Mouse (Mus musculus) testis, adult 2 months (tissue): ENCODE results near the gene Prnp. TPM values are rescaled to one million over a fixed set of nuclear protein-coding genes. Genes with fewer than 3 reads are reported as not detected.

Source experiments
- H3K27ac ChIP-seq: fragments of 200-500 bp; 2 replicates; pipeline ENCODE4 v1.5.1; 2012; ENCODE audit warnings: low read depth, low read length; ENCODE audit not compliant: control insufficient read depth, insufficient read depth
- H3K27me3 ChIP-seq: fragments of 200-500 bp; 2 replicates; pipeline ENCODE4 v1.6.1; 2012; ENCODE audit warnings: mild to moderate bottlenecking, low read length, moderate library complexity; ENCODE audit not compliant: control insufficient read depth, insufficient read depth
- H3K36me3 ChIP-seq: fragments of 200-500 bp; 2 replicates; pipeline ENCODE4 v1.6.1; 2012; ENCODE audit warnings: mild to moderate bottlenecking, low read length; ENCODE audit not compliant: control insufficient read depth, insufficient read depth
- H3K4me1 ChIP-seq: fragments of 200-500 bp; 2 replicates; pipeline ENCODE4 v1.6.1; 2012; ENCODE audit warnings: low read length; ENCODE audit not compliant: control insufficient read depth, insufficient read depth
- H3K4me3 ChIP-seq: fragments of 200-500 bp; 2 replicates; pipeline ENCODE4 v1.5.1; 2012; ENCODE audit warnings: low read depth, mild to moderate bottlenecking, low read length, moderate library complexity, mixed read lengths; ENCODE audit not compliant: control insufficient read depth
- CTCF ChIP-seq: fragments of 200-500 bp; IDR thresholded peaks from 2 replicates; pipeline ENCODE4 v1.5.1; 2012; ENCODE audit warnings: low read depth, mild to moderate bottlenecking, inconsistent platforms, low read length, moderate library complexity; ENCODE audit not compliant: control insufficient read depth, insufficient read depth, insufficient replicate concordance
- POLR2A ChIP-seq: fragments of 200-500 bp; IDR thresholded peaks from 2 replicates; pipeline ENCODE4 v1.6.1; 2012; ENCODE audit warnings: low read depth, mild to moderate bottlenecking, inconsistent platforms, low read length, moderate library complexity; ENCODE audit not compliant: control insufficient read depth
- polyA plus RNA-seq: library from polyadenylated mRNA; depleted of rRNA; stranded (reverse); fragments of >200 nt; gene quantifications from 2 replicates; pipeline ENCODE4 v1.2.3, GENCODE M21; 2012

Gene Prnp
- polyA plus RNA-seq, 1 experiment: 14.5 TPM

DNA sequence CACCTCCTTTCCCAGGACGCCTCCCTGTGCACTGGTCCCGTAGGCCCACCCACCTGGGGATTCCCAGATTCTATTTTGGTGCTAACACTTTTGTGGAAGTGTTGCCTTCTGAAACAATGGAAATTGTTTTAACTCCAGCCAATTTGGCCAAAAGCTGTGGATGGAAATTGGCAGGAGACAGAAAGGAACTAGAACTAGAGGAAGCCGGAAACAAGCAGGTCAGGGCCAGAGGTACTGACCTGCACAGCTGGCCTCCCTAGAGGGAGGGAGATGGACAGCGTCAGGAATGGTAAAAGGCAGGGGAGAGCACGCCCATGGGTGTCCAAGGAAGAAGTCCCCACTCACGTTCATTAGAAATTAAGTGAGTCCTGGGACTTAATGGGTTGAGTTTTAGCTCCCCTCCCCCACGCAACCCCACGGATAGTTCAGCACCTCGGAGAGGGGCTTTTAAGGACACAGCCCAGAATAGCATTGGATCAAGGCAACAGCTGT, 48.0 kb downstream of the Prnp start:
- TF ChIP-seq CTCF (no peak), POLR2A (no peak)
- Histone ChIP-seq H3K27ac (no peak overlapping the region), H3K4me1 (peaks cover 8% of the 10 kb centered on the region), H3K4me3 (no peak overlapping the region), H3K36me3 (no peaks in the 10 kb centered on the region), H3K27me3 (no peaks in the 10 kb centered on the region)

DNA sequence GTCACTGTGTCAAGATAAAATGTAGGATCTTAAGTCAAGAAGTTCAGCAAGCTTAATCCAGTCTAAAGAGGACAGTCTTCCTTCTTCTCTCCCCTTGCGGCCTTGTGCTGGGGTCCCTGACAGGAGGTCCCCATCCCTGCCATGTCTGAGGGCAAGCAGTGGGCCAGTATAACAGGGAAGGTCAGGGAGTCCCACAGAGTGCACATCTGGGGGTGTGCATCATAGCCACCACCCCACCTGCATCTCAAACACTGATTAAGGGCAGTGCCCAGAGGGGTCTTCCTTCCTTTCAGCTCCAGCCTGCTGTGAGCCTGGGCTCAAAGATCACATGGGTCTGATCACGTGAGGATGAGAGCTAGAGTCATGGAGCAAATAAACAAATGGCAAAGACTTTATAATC, 51.9 kb downstream of the Prnp start:
- Histone ChIP-seq H3K27ac (no peak overlapping the region), H3K4me1 (no peaks in the 10 kb centered on the region), H3K36me3 (no peaks in the 10 kb centered on the region), H3K4me3 (no peak overlapping the region), H3K27me3 (no peaks in the 10 kb centered on the region)
- TF ChIP-seq CTCF (no peak), POLR2A (no peak)

DNA sequence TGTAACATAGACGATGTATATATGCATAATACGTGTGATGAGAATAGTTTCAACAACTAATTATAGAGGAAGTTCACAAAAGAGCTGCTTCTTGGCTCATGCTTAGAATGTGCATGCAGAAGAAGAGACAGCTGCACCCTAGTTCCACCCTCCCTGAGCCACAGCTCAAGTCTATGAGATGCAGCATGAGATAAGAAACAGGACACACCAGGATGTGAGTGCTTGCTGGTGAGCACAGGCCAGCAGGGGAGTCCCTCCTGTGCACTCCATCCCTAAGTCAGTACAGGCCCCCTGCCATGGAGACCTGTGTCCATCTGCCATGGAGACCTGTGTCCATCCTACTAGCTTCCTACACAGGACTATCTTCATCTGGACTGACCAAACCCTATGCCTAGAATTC, 60.9 kb downstream of the Prnp start:
- Histone ChIP-seq H3K27ac (no peak overlapping the region), H3K4me1 (no peaks in the 10 kb centered on the region), H3K27me3 (no peaks in the 10 kb centered on the region), H3K4me3 (no peak overlapping the region), H3K36me3 (no peaks in the 10 kb centered on the region)
- TF ChIP-seq POLR2A (no peak), CTCF (no peak)

DNA sequence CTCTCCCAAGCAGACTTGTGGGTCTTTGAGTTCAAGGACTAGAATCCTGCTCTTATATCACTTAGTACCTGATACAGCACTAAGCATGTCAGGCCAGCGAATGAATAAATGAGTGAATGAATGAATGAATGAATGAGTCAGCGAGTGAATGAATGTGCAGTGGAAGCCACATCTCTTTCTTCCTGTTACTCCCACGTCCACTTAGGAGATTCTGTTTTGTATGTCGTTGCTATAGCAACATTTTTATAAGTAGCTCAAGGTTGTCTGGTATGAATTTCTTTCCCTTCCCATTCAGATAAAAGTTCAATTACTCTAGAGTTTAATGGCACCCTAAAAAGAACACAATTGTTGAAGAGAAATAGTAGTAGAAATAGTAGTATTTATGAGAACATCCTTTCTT, 61.4 kb downstream of the Prnp start:
- no peaks in the 10 kb centered on the region for H3K4me1 ChIP-seq
- no peak overlapping the region for H3K4me3 ChIP-seq
- no peaks in the 10 kb centered on the region for H3K36me3 ChIP-seq
- H3K27ac ChIP-seq: no peak overlapping the region
- H3K27me3 ChIP-seq: no peaks in the 10 kb centered on the region
- TF ChIP-seq CTCF (no peak), POLR2A (no peak)

DNA sequence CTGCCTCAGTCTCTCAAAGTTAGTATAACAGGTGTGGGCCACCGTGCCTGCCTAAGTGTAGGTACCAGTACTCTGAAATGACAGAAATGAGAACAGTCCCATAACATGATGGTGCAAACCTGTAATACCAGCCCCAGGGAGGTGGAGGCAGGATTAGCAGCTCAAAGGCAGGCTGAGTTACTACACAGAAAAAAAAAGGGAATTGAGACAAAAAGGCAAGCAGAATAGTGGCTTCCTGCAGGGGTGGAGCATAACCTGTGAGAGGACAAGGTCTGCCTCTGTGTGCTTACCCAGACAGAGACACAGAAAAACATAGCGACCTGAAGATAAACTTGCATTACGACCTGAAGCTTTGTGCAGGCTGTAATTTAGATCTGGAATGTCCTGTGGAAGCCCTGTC, 66.9 kb downstream of the Prnp start:
- no peak overlapping the region for H3K4me3 ChIP-seq

DNA sequence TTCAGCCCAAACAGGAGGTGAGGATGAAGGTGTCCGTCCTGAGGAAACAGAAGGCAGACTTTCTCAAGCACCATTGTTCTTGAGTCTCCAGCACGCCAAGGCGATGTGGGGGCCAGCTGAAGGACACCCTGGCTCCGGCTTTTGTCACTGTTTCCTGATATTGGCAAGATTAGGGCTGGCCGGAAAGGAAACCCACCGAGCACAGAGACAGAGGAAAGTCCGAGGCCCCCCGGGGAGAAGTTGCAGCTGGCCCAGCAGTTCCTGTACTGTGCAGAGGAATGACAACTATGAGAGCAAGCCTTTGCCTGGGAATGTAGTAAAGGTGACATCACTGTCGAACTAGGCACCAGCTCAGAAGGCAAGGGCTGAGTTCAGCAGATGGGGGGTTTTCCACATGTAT, 71.1 kb downstream of the Prnp start:
- H3K4me3 ChIP-seq: no peak overlapping the region
- H3K27me3 ChIP-seq: no peaks in the 10 kb centered on the region
- no peaks in the 10 kb centered on the region for H3K36me3 ChIP-seq
- no peak for TF ChIP-seq POLR2A
- no peak for TF ChIP-seq CTCF
- no peaks in the 10 kb centered on the region for H3K4me1 ChIP-seq
- no peak overlapping the region for H3K27ac ChIP-seq

More for the DNA sequence above, 66.9 kb downstream of the Prnp start:
- Histone ChIP-seq H3K36me3 (no peaks in the 10 kb centered on the region), H3K27me3 (no peaks in the 10 kb centered on the region), H3K4me1 (no peaks in the 10 kb centered on the region), H3K27ac (no peak overlapping the region)
- TF ChIP-seq CTCF: no peak

DNA sequence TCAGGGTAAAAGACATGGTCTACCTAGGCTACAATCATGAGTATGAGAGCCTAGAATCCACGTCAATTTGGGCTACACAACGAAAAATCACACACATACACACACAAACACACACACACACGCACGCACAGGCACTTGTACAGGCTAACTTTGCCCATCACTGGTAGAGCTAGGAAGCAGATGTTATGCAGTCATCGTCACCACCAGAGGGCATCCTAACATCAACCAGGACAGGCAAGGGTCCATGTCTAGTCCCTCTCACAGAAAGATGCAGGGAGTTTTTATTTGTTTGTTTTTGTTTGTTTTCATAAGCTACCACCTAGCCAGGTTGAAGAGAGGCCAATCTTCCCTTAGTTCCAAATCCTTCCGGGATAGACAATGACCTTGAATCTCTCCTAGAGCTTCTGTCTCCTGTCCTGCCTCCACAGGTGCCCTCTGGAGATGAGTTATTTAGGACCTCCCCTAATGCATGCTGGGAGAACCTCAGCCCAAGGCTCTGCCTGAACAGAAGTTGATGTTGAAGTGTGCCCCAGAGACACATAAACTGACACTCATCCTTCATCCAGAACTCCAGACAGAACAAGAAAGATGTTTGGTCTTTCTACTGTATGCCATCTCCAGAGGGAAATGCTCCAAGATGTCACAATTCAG, 72.9 kb downstream of the Prnp start:
- Histone ChIP-seq H3K27ac (no peak overlapping the region), H3K36me3 (no peaks in the 10 kb centered on the region), H3K4me1 (no peaks in the 10 kb centered on the region), H3K4me3 (no peak overlapping the region), H3K27me3 (no peaks in the 10 kb centered on the region)
- peak; percentile 59; the same call in 1 of the 2 replicates for TF ChIP-seq CTCF
- no peak for TF ChIP-seq POLR2A
